Mouse (Mus musculus) forebrain, embryonic 12.5 days (tissue): ENCODE results near the gene Prkar2b. TPM values are rescaled to one million over a fixed set of nuclear protein-coding genes. Genes with fewer than 3 reads are reported as not detected.

Experiments used
- ATAC-seq: fragments of 200-750 bp; cut with Nextera tagmentation; 2 replicates; pipeline ENCODE4 v1.8.0; 2017; ENCODE audit warnings: moderate TSS enrichment; ENCODE audit not compliant: low FRiP score
- H3K27ac ChIP-seq: fragments of 300-500 bp; sonication (generic); 2 replicates; pipeline ENCODE4 v1.5.1; 2016; ENCODE audit warnings: mild to moderate bottlenecking
- H3K27me3 ChIP-seq: fragments of 300-500 bp; sonication (generic); 2 replicates; pipeline ENCODE4 v1.6.1; 2016; ENCODE audit warnings: mild to moderate bottlenecking
- H3K36me3 ChIP-seq: fragments of 300-500 bp; sonication (generic); replicated peaks from 2 replicates; pipeline ENCODE4 v1.6.1; 2016; ENCODE audit warnings: mild to moderate bottlenecking
- H3K4me1 ChIP-seq: fragments of 300-500 bp; sonication (generic); 2 replicates; pipeline ENCODE4 v1.6.1; 2016
- H3K4me2 ChIP-seq: fragments of 300-500 bp; sonication (generic); 2 replicates; pipeline ENCODE4 v1.6.1; 2016; ENCODE audit warnings: mild to moderate bottlenecking, moderate library complexity
- H3K4me3 ChIP-seq: fragments of 300-500 bp; sonication (generic); replicated peaks from 2 replicates; pipeline ENCODE4 v1.5.1; 2016; ENCODE audit warnings: mild to moderate bottlenecking
- H3K9ac ChIP-seq: fragments of 300-500 bp; sonication (generic); 2 replicates; pipeline ENCODE4 v1.6.1; 2016; ENCODE audit warnings: mild to moderate bottlenecking
- H3K9me3 ChIP-seq: fragments of 300-500 bp; sonication (generic); 2 replicates; pipeline ENCODE4 v1.6.1; 2016
- WGBS: fragments of 180-500 bp; shearing (Covaris S2); methylation state at CpG from one replicate; pipeline ENCODE4 v1.1.7; 2016; 5-methylcytosine and 5-hydroxymethylcytosine counted together
- polyA plus RNA-seq: library from polyadenylated mRNA; unstranded; fragments of >200 nt; fragmentation: Nextera tagmentation; extraction: Ambion mirVana; gene quantifications from 2 replicates; pipeline ENCODE4 v1.2.1, GENCODE M21; 2016

The Prkar2b gene
- polyA plus RNA-seq, result 66.7 and 68.4 TPM in 2 replicates

GRCm38 (mm10) chr12:32061090-32061930, at the start of gene Prkar2b:
Gene Prkar2b, minus strand, starts transcription at chr12:32061296.
- ATAC-seq, result peak; percentile 96
- Histone ChIP-seq H3K4me1 (peaks cover 31% of the 10 kb centered on the region), H3K27me3 (no peaks in the 10 kb centered on the region), H3K36me3 (no peaks in the 10 kb centered on the region), H3K4me3 (peak within 1 kb of the TSS; percentile 83), H3K27ac (peak within 1 kb of the TSS; percentile 98), H3K9me3 (no peaks in the 10 kb centered on the region), H3K9ac (peak within 1 kb of the TSS; percentile 91), H3K4me2 (peak within 1 kb of the TSS; percentile 71)
- WGBS, result under 1% methylated on average over 51 of the region's 64 CpGs

GRCm38 (mm10) chr12:32109201-32109600, 48.1 kb upstream of the Prkar2b start:
- Histone ChIP-seq H3K27me3 (no peaks in the 10 kb centered on the region), H3K9me3 (no peaks in the 10 kb centered on the region), H3K27ac (no peak overlapping the region), H3K4me3 (no peak overlapping the region), H3K4me1 (peaks cover 4% of the 10 kb centered on the region; the same call in 1 of the 2 replicates), H3K9ac (no peak overlapping the region), H3K4me2 (no peak overlapping the region), H3K36me3 (no peaks in the 10 kb centered on the region)
- ATAC-seq, result no peak
- 89% methylated on average over 8 of the region's 8 CpGs for WGBS

GRCm38 (mm10) chr12:32104955-32105521, 43.9 kb upstream of the Prkar2b start:
- no peak overlapping the region for H3K4me3 ChIP-seq
- no peak overlapping the region for H3K27ac ChIP-seq
- no peaks in the 10 kb centered on the region for H3K27me3 ChIP-seq
- H3K4me1 ChIP-seq, result no peaks in the 10 kb centered on the region
- no peak overlapping the region for H3K9ac ChIP-seq
- WGBS, result 78% methylated on average over 4 of the region's 4 CpGs
- no peak for ATAC-seq
- no peak overlapping the region for H3K4me2 ChIP-seq
- H3K9me3 ChIP-seq, result no peaks in the 10 kb centered on the region
- no peaks in the 10 kb centered on the region for H3K36me3 ChIP-seq

GRCm38 (mm10) chr12:32104451-32104862, 43.4 kb upstream of the Prkar2b start:
- no peak overlapping the region for H3K9ac ChIP-seq
- no peaks in the 10 kb centered on the region for H3K9me3 ChIP-seq
- H3K4me2 ChIP-seq, result no peak overlapping the region
- WGBS, result 87% methylated on average over 6 of the region's 6 CpGs
- no peak overlapping the region for H3K4me3 ChIP-seq
- no peaks in the 10 kb centered on the region for H3K4me1 ChIP-seq
- H3K27me3 ChIP-seq, result no peaks in the 10 kb centered on the region
- H3K36me3 ChIP-seq, result no peaks in the 10 kb centered on the region
- no peak overlapping the region for H3K27ac ChIP-seq
- ATAC-seq, result no peak

GRCm38 (mm10) chr12:32101306-32101705, 40.2 kb upstream of the Prkar2b start:
- H3K27me3 ChIP-seq, result no peaks in the 10 kb centered on the region
- no peak overlapping the region for H3K9ac ChIP-seq
- no peak overlapping the region for H3K27ac ChIP-seq
- no peak overlapping the region for H3K4me3 ChIP-seq
- WGBS, result 94% methylated on average over 4 of the region's 4 CpGs
- ATAC-seq, result no peak
- H3K4me1 ChIP-seq, result no peaks in the 10 kb centered on the region
- H3K4me2 ChIP-seq, result no peak overlapping the region
- H3K9me3 ChIP-seq, result no peaks in the 10 kb centered on the region
- H3K36me3 ChIP-seq, result no peaks in the 10 kb centered on the region

- H3K27ac ChIP-seq, result no peak overlapping the region
- H3K4me3 ChIP-seq, result no peak overlapping the region
- 93% methylated on average over 4 of the region's 4 CpGs for WGBS
- ATAC-seq, result no peak
- H3K9me3 ChIP-seq, result no peaks in the 10 kb centered on the region
- no peak overlapping the region for H3K4me2 ChIP-seq
- H3K36me3 ChIP-seq, result no peaks in the 10 kb centered on the region
- H3K27me3 ChIP-seq, result no peaks in the 10 kb centered on the region
- H3K9ac ChIP-seq, result no peak overlapping the region
- H3K4me1 ChIP-seq, result no peaks in the 10 kb centered on the region
Measured at GRCm38 (mm10) chr12:32099686-32100206, 38.6 kb upstream of the Prkar2b start.

- no peaks in the 10 kb centered on the region for H3K36me3 ChIP-seq
- H3K4me2 ChIP-seq, result no peak overlapping the region
- no peak overlapping the region for H3K27ac ChIP-seq
- no peak for ATAC-seq
- 77% methylated on average over 4 of the region's 4 CpGs for WGBS
- H3K9ac ChIP-seq, result no peak overlapping the region
- H3K4me1 ChIP-seq, result no peaks in the 10 kb centered on the region
- H3K9me3 ChIP-seq, result no peaks in the 10 kb centered on the region
- no peaks in the 10 kb centered on the region for H3K27me3 ChIP-seq
- H3K4me3 ChIP-seq, result no peak overlapping the region
Measured at GRCm38 (mm10) chr12:32098596-32098995, 37.5 kb upstream of the Prkar2b start.

GRCm38 (mm10) chr12:32097107-32097506, 36.0 kb upstream of the Prkar2b start:
- Histone ChIP-seq H3K27ac (no peak overlapping the region), H3K4me3 (no peak overlapping the region), H3K9ac (no peak overlapping the region), H3K9me3 (no peaks in the 10 kb centered on the region), H3K4me2 (no peak overlapping the region), H3K4me1 (no peaks in the 10 kb centered on the region), H3K27me3 (no peaks in the 10 kb centered on the region), H3K36me3 (no peaks in the 10 kb centered on the region)
- 83% methylated on average over 1 of the region's 1 CpGs for WGBS
- ATAC-seq, result no peak

- H3K27ac ChIP-seq, result no peak overlapping the region
- H3K4me1 ChIP-seq, result no peaks in the 10 kb centered on the region
- no peak overlapping the region for H3K9ac ChIP-seq
- 0 out of 2 replicates have a peak, but pooled peaks cover 3% of the 10 kb centered on the region for H3K9me3 ChIP-seq
- no peak overlapping the region for H3K4me2 ChIP-seq
- WGBS, result 88% methylated on average over 1 of the region's 1 CpGs
- H3K36me3 ChIP-seq, result no peaks in the 10 kb centered on the region
- ATAC-seq, result no peak
- H3K4me3 ChIP-seq, result no peak overlapping the region
- H3K27me3 ChIP-seq, result no peaks in the 10 kb centered on the region
Measured at GRCm38 (mm10) chr12:32095164-32095563, 34.1 kb upstream of the Prkar2b start.

GRCm38 (mm10) chr12:32092452-32092851, 31.4 kb upstream of the Prkar2b start:
- Histone ChIP-seq H3K9me3 (0 out of 2 replicates have a peak, but pooled peaks cover 3% of the 10 kb centered on the region), H3K9ac (no peak overlapping the region), H3K36me3 (no peaks in the 10 kb centered on the region), H3K4me3 (no peak overlapping the region), H3K27me3 (no peaks in the 10 kb centered on the region), H3K4me1 (no peaks in the 10 kb centered on the region), H3K4me2 (no peak overlapping the region), H3K27ac (no peak overlapping the region)
- WGBS, result 92% methylated on average over 4 of the region's 4 CpGs
- no peak for ATAC-seq

- no peak for ATAC-seq
Measured at GRCm38 (mm10) chr12:32088566-32088965, 27.5 kb upstream of the Prkar2b start.

GRCm38 (mm10) chr12:32087339-32087738, 26.2 kb upstream of the Prkar2b start:
- H3K9me3 ChIP-seq, result 0 out of 2 replicates have a peak, but pooled peaks cover 3% of the 10 kb centered on the region
- WGBS, result 86% methylated on average over 8 of the region's 8 CpGs

More at GRCm38 (mm10) chr12:32088566-32088965, 27.5 kb upstream of the Prkar2b start:
- WGBS, result 82% methylated on average over 3 of the region's 3 CpGs
- Histone ChIP-seq H3K4me3 (no peak overlapping the region), H3K27me3 (no peaks in the 10 kb centered on the region), H3K36me3 (no peaks in the 10 kb centered on the region), H3K27ac (no peak overlapping the region), H3K4me1 (no peaks in the 10 kb centered on the region), H3K4me2 (no peak overlapping the region), H3K9me3 (0 out of 2 replicates have a peak, but pooled peaks cover 3% of the 10 kb centered on the region), H3K9ac (no peak overlapping the region)

More at GRCm38 (mm10) chr12:32087339-32087738, 26.2 kb upstream of the Prkar2b start:
- Histone ChIP-seq H3K4me2 (no peak overlapping the region), H3K4me1 (no peaks in the 10 kb centered on the region), H3K36me3 (no peaks in the 10 kb centered on the region), H3K27me3 (no peaks in the 10 kb centered on the region), H3K9ac (no peak overlapping the region), H3K27ac (no peak overlapping the region), H3K4me3 (no peak overlapping the region)
- no peak for ATAC-seq
